Mouse (Mus musculus) left cerebral cortex, postnatal 4 days (tissue): ENCODE results near the gene Gm11492. TPM values are rescaled to one million over a fixed set of nuclear protein-coding genes. Genes with fewer than 3 reads are reported as not detected.

Experiments used
- DNase-seq: peaks from one replicate; pipeline ENCODE4 v3.0.0-alpha.2; 2022
- intact Hi-C: fragments of 180-260 bp; cut with DNase I; formaldehyde crosslinking; loops from one replicate; pipeline ENCODE4 v1.15.1; 2025
- total RNA-seq, 2 experiments: library from RNA; stranded (reverse); gene quantifications; 2 replicates each; pipeline ENCODE4 v1.2.3; 2021

Gene Gm11492
- total RNA-seq, 2 experiments from 2014 or later, result not detected

- intact Hi-C loops, result no loop called here
- peak; percentile 82 for DNase-seq
These were observed 12.0 kb downstream of the Gm11492 start for GRCm38 (mm10) chr11:87578249-87578962.

GRCm38 (mm10) chr11:87578963-87579601 lies 12.6 kb downstream of the Gm11492 start:
- peak; percentile 65 for DNase-seq
- intact Hi-C loops, result no loop called here

- intact Hi-C loops, result no loop called here
- DNase-seq, result no peak
These were observed 13.3 kb downstream of the Gm11492 start for GRCm38 (mm10) chr11:87579713-87580112.

DNA sequence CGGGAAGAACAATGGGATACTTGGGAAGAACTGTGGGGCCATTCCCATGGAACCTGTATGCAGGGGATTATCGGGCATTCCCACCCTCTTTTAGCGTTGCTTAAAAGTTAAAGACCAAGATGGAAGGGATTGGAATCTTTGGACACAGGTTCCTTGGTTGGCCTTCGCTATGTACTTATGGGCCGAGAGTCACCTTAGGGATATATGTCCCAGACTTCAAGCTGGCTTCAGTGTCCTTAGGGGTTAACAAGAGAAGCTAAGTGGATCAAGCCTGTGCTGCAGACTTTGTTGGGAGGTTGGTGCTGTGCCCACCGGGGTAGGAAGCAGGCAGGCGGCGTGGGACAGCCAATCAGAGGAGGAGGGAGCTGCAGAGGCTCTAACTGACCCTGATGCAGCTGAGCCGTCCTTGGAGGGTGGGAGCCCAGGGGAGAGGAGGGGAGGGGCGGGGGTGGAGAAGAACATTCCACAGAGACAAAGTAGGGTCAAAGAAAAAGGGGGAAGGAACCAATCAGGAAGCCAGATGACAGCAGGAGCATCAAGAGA lies 14.2 kb downstream of the Gm11492 start:
- DNase-seq, result no peak
- intact Hi-C loops, result no loop called here

DNA sequence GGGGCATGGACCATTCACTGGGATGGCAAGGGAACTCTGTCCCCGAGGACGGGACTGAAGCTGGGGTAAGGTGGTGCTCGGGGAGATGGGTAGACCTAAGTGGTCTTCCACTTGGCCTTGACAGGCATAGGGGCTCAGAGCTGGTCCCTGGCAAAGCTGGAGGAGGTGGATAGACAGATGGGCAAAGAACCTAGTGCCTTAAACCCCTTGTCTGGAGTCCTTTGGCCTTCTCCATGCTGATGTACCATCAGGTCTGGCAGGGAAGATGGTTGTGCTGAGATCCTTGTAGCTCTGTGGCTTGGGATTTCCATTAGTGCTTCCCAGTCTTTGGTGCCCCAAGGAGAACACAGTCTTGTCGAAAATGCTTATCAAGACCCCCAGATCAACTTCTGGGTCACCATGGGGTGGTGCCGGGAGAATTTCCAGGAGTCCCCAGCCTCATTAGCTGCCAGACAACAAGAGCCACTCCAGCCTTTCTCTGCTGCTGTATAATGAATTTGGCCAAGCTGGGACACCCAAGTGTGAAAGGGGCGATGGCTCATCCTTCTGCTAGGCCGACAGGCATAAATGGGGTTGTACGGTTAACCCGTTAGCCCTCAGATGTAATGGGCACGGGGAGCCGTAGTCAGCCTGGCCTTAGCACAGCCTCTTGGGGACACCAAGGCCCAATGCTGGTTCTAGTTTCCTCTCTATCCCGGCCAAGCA lies 14.9 kb downstream of the Gm11492 start:
- DNase-seq, result no peak
- intact Hi-C loops, result no loop called here

DNA sequence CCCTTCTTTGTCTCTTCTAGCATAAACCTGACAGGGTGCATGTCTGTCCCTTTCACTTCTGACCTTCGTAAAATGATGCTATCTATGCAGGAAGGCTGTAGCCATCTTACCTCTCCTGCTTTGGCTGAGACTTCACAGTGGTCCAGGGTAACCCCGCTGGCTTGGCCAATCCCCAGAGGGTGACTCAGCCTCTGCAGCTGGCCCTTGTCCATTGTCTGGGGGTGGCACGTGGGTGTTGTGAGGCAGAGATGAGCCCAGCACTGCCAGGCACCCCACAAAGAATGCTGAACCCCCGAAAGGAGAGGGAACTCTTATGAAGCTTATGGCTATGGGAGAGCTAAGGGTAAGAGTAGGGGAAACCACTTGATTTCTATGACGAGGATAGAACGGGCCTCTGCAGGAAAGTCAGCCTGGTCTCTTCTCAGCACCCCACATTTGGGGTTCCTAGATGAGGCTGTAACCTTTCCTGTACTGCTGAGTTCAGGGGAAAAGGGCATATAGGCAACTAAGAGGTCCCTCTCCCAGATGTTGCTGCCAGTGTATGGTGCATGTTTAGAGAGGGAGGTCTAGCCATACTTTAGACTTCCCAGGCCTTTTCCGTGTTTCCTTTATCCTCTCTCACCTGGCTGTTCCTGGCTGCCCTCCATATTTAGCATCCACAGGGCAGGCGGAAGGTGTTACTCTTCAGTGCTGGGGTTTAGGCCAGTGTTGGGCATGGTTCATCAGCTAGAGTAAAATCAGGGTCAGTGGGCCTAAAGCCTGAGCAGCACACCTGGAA lies 15.7 kb downstream of the Gm11492 start:
- intact Hi-C loops, result no loop called here
- DNase-seq, result no peak

- no peak for DNase-seq
- intact Hi-C loops, result no loop called here
These were observed 17.0 kb downstream of the Gm11492 start for GRCm38 (mm10) chr11:87583291-87584034.

- intact Hi-C loops, result no loop called here
- no peak for DNase-seq
These were observed 18.5 kb downstream of the Gm11492 start for GRCm38 (mm10) chr11:87584711-87585505.

DNA sequence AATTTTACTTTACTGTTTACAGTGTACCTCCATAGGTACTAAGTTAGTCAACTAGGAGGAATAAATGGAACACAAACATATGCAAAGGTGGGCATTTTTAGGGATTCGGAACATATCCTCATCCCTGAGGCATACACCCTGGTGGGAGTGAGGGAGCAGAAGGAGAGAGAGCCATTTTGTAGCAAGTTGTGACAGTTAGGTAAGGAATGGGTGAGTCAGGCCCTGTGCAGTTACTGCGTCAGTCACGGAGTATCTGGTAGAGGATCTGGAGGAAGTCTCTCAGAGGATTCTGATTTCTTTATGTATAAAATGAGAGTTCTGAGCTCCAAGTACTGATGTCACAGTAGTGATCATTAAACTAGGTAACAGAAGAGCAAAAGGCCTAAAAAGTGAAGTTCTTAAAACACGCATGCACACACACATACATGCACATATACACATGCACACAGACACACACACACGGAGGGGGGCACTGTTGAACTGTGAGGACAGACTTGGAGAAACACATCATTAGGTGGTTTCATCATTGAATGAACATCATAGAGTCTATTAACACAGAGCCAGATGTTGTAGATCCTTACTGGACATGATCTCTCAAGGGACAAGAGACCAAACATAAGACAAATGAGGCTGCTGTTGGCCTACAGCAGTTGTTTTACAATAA lies 20.9 kb downstream of the Gm11492 start:
- intact Hi-C loops, result no loop called here
- no peak for DNase-seq

DNA sequence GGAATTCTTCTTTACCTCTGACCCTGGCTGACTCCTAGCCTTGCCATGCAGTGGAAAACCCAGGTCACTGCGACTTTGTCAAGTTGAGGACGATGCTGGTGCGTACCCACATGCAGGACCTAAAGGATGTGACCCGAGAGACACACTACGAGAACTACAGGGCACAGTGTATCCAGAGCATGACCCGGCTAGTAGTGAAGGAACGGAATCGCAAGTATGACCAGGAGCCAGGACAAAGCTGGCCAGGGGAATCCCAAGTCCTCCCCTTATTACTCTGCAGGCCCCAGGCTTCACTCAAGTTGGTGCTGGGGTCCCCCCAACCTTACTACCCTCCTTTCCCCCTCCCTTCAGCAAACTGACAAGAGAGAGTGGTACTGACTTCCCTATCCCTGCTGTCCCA lies 23.2 kb downstream of the Gm11492 start:
- no peak for DNase-seq
- intact Hi-C loops, result no loop called here

- intact Hi-C loops, result no loop called here
- DNase-seq, result no peak
These were observed 24.5 kb downstream of the Gm11492 start for GRCm38 (mm10) chr11:87590841-87591525.

DNA sequence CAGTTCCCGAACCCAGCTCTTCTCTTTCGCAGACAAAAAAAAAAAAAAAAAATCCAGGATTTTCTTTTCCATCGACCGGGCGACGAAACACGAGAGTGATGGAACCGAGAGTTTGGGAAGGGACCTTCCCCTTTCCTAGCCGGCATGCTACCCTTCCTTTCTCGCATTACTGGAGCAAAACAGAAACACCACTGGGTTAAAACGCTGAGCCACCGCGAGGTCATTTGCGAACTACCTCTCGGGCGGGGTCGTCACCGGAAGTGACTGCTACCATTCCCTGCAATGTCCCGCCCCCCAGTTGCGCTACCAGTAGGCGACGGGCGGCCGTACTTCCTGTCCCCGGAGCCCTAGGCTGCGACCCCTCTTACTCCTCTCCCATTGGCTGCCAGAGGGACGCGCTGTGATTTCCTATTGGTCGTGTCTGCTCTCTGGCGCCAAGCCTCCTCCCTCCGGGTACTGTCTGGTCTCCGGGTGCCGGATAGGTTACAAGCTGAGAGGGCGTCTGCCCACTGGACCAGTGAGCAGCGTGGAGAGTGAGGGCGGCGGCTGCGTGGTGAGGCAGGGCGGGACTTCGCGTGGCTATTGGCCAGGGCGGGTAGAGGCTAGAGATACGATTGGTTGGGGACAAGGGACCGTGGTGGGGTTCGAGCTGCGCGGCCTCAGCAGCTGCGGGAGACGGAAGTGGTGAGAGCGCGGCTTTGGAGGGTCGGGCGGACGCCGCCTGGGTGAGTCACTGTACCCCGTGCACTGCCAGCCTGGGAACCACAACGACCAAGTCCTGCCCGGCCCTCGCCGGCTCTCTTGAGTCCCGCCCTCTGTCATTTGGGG lies 25.3 kb downstream of the Gm11492 start, which contains the start of gene Mtmr4:
Mtmr4 (plus strand) TSS at position 637 of the 828 bp plus-strand sequence.
- DNase-seq, result peak; percentile 100
- intact Hi-C loops, result no loop called here

GRCm38 (mm10) chr11:87592354-87592695 lies 25.9 kb downstream of the Gm11492 start:
- intact Hi-C loops, result no loop called here
- DNase-seq, result no peak

- intact Hi-C loops, result no loop called here
- DNase-seq, result no peak
These were observed 26.5 kb downstream of the Gm11492 start for GRCm38 (mm10) chr11:87592713-87593598.

GRCm38 (mm10) chr11:87595327-87595841 lies 28.9 kb downstream of the Gm11492 start:
- DNase-seq, result peak; percentile 90
- intact Hi-C loops, result no loop called here

- no peak for DNase-seq
- intact Hi-C loops, result no loop called here
These were observed 29.5 kb downstream of the Gm11492 start for GRCm38 (mm10) chr11:87595976-87596375.
